Mouse (Mus musculus): ENCODE results near the gene Dnah11.

- no peak for TF ChIP-seq CTCF (IDR thresholded peaks at IDR 0.05; ENCODE audit: low read depth, low read length)
- TF ChIP-seq POLR2A (IDR thresholded peaks at IDR 0.05; ENCODE audit: extremely low read depth, insufficient read depth, low read length) = no peak
Observed at GRCm38 (mm10) chr12:117828350-117828749, 370.5 kb downstream of the Dnah11 start.

Measured in liver, adult 2 months (tissue).